Mouse (Mus musculus) limb, embryonic 13.5 days (tissue): Measurements from ENCODE around the gene Ttn. TPM values are rescaled to one million over a fixed set of nuclear protein-coding genes. Genes with fewer than 3 reads are reported as not detected.

Experiments used
- ATAC-seq: fragments of 200-750 bp; cut with Nextera tagmentation; 2 replicates; pipeline ENCODE4 v1.8.0; 2017; ENCODE audit warnings: low read depth, moderate number of reproducible peaks, moderate TSS enrichment; ENCODE audit not compliant: low FRiP score
- H3K27ac ChIP-seq: fragments of 300-500 bp; sonication (generic); 2 replicates; pipeline ENCODE4 v1.5.1; 2015; ENCODE audit warnings: inconsistent platforms, mild to moderate bottlenecking, moderate library complexity
- H3K27me3 ChIP-seq: fragments of 300-500 bp; sonication (generic); 2 replicates; pipeline ENCODE4 v1.6.1; 2015; ENCODE audit warnings: mild to moderate bottlenecking, inconsistent platforms
- H3K36me3 ChIP-seq: fragments of 300-500 bp; sonication (generic); 2 replicates; pipeline ENCODE4 v1.6.1; 2015; ENCODE audit warnings: inconsistent platforms, mild to moderate bottlenecking, moderate library complexity
- H3K4me1 ChIP-seq: fragments of 300-500 bp; sonication (generic); 2 replicates; pipeline ENCODE4 v1.6.1; 2015; ENCODE audit warnings: inconsistent platforms
- H3K4me2 ChIP-seq: fragments of 300-500 bp; sonication (generic); replicated peaks from 2 replicates; pipeline ENCODE4 v1.6.1; 2015; ENCODE audit warnings: inconsistent platforms, mild to moderate bottlenecking, moderate library complexity
- H3K4me3 ChIP-seq: fragments of 300-500 bp; sonication (generic); 2 replicates; pipeline ENCODE4 v1.5.1; 2015; ENCODE audit warnings: moderate library complexity, mild to moderate bottlenecking, inconsistent platforms
- H3K9ac ChIP-seq: fragments of 300-500 bp; sonication (generic); 2 replicates; pipeline ENCODE4 v1.6.1; 2015; ENCODE audit warnings: mild to moderate bottlenecking, inconsistent platforms
- H3K9me3 ChIP-seq: fragments of 300-500 bp; sonication (generic); 2 replicates; pipeline ENCODE4 v1.6.1; 2016; ENCODE audit warnings: inconsistent platforms
- WGBS: fragments of 180-500 bp; shearing (Covaris S2); methylation state at CpG from one replicate; pipeline ENCODE4 v1.1.7; 2015; 5-methylcytosine and 5-hydroxymethylcytosine counted together
- polyA plus RNA-seq: library from polyadenylated mRNA; unstranded; fragments of >200 nt; fragmentation: Nextera tagmentation; extraction: Ambion mirVana; gene quantifications from 2 replicates; pipeline ENCODE4 v1.2.1, GENCODE M21; 2015

Gene Ttn
- polyA plus RNA-seq, 1 experiment from 2014 or later, result 78.9 TPM

DNA sequence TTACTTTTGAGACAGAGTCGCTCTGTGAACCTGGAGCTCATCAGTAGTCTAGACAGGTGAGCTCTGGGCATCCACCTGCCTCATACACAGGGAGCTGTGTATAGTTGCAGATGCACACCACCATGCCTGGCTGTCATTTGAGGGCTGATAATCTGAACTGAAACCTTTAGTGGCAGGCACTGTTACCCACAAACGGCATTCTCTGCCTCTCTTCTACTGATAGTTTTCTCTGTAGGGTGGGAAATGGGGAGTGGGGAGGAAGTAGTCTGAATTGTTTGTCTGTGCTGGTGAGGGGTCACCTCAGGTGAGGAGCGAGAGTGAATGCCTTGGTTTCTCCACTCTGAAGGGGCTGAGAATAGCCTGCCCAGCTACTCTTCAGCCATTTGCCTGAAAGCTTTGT lies 294.7 kb downstream of the Ttn start:
- Histone ChIP-seq H3K9me3 (no peaks in the 10 kb centered on the region), H3K36me3 (peaks cover 88% of the 10 kb centered on the region), H3K4me3 (no peak overlapping the region), H3K27ac (no peak overlapping the region), H3K4me1 (no peaks in the 10 kb centered on the region), H3K4me2 (no peak overlapping the region), H3K9ac (no peak overlapping the region), H3K27me3 (no peaks in the 10 kb centered on the region)
- 77% methylated on average over 3 of the region's 3 CpGs for WGBS
- no peak for ATAC-seq

DNA sequence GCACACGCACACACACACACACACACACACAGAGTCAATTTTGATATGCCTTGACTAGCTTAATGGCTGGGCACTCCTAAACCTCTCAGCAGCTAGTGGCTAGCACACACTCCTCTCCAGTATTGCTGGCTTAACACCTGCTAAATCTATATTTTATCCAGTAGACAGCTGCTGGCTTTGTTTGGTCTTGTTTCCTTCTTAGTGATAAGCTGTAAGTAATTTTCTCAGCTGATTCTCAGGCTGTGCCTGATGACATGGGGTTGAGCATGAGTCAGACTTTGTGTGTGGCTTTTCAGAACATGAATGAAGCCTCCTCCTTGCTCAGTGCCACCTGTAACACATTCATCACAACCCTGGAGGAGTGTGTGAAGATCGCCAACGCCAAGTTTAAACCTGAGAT lies 295.4 kb downstream of the Ttn start:
- no peaks in the 10 kb centered on the region for H3K9me3 ChIP-seq
- H3K4me1 ChIP-seq, result no peaks in the 10 kb centered on the region
- H3K27me3 ChIP-seq, result no peaks in the 10 kb centered on the region
- peaks cover 88% of the 10 kb centered on the region for H3K36me3 ChIP-seq
- H3K9ac ChIP-seq, result no peak overlapping the region
- WGBS, result 93% methylated on average over 3 of the region's 3 CpGs
- H3K4me3 ChIP-seq, result no peak overlapping the region
- no peak overlapping the region for H3K4me2 ChIP-seq
- no peak for ATAC-seq
- no peak overlapping the region for H3K27ac ChIP-seq

GRCm38 (mm10) chr2:76682301-76682700 lies 300.0 kb downstream of the Ttn start:
- no peak for ATAC-seq
- Histone ChIP-seq H3K9ac (no peak overlapping the region), H3K4me3 (no peak overlapping the region), H3K4me2 (no peak overlapping the region), H3K36me3 (peaks cover 79% of the 10 kb centered on the region), H3K4me1 (0 out of 2 replicates have a peak, but pooled peaks cover 3% of the 10 kb centered on the region), H3K27ac (no peak overlapping the region), H3K27me3 (no peaks in the 10 kb centered on the region), H3K9me3 (no peaks in the 10 kb centered on the region)
- 84% methylated on average over 8 of the region's 8 CpGs for WGBS

- Histone ChIP-seq H3K9ac (peak overlapping the region; percentile 89), H3K9me3 (no peaks in the 10 kb centered on the region), H3K4me1 (peaks cover 26% of the 10 kb centered on the region), H3K4me3 (peak overlapping the region; percentile 94), H3K27ac (no peak overlapping the region), H3K36me3 (peaks cover 25% of the 10 kb centered on the region), H3K27me3 (no peaks in the 10 kb centered on the region), H3K4me2 (peak overlapping the region; percentile 72)
- 46% methylated on average over 13 of the region's 13 CpGs for WGBS
- no peak for ATAC-seq
Measured at GRCm38 (mm10) chr2:76676401-76677226, 305.7 kb downstream of the Ttn start.

GRCm38 (mm10) chr2:76675949-76676348 lies 306.4 kb downstream of the Ttn start:
- H3K9me3 ChIP-seq, result no peaks in the 10 kb centered on the region
- WGBS, result 7% methylated on average over 4 of the region's 4 CpGs
- H3K4me3 ChIP-seq, result peak overlapping the region; percentile 94
- H3K4me1 ChIP-seq, result peaks cover 32% of the 10 kb centered on the region
- no peak overlapping the region for H3K27ac ChIP-seq
- peaks cover 20% of the 10 kb centered on the region for H3K36me3 ChIP-seq
- no peak for ATAC-seq
- H3K4me2 ChIP-seq, result peak overlapping the region; percentile 72
- no peaks in the 10 kb centered on the region for H3K27me3 ChIP-seq
- H3K9ac ChIP-seq, result peak overlapping the region; percentile 89

- no peaks in the 10 kb centered on the region for H3K27me3 ChIP-seq
- under 1% methylated on average over 41 of the region's 44 CpGs for WGBS
- peak; percentile 38 for ATAC-seq
Measured at GRCm38 (mm10) chr2:76675451-76675850, 306.9 kb downstream of the Ttn start.

GRCm38 (mm10) chr2:76674725-76675427 lies 307.5 kb downstream of the Ttn start, which contains the start of gene Plekha3:
Gene Plekha3, plus strand, starts transcription at chr2:76675281.
- H3K4me1 ChIP-seq, result peaks cover 32% of the 10 kb centered on the region
- ATAC-seq, result peak; percentile 79
- 6% methylated on average over 38 of the region's 52 CpGs for WGBS

More at GRCm38 (mm10) chr2:76675451-76675850, 306.9 kb downstream of the Ttn start:
- peak overlapping the region; percentile 94 for H3K4me3 ChIP-seq
- peak overlapping the region; percentile 89 for H3K9ac ChIP-seq
- H3K36me3 ChIP-seq, result peaks cover 15% of the 10 kb centered on the region
- H3K27ac ChIP-seq, result peak overlapping the region; percentile 87
- H3K4me1 ChIP-seq, result peaks cover 32% of the 10 kb centered on the region
- H3K9me3 ChIP-seq, result no peaks in the 10 kb centered on the region
- peak overlapping the region; percentile 72 for H3K4me2 ChIP-seq

GRCm38 (mm10) chr2:76673472-76674081 lies 308.8 kb downstream of the Ttn start:
- Histone ChIP-seq H3K4me3 (peak overlapping the region; percentile 51), H3K4me1 (peaks cover 32% of the 10 kb centered on the region), H3K9ac (no peak overlapping the region), H3K27me3 (no peaks in the 10 kb centered on the region), H3K27ac (0 out of 2 replicates have a peak overlapping the region, but pooled peaks have one; percentile 88), H3K4me2 (peak overlapping the region; percentile 68), H3K9me3 (no peaks in the 10 kb centered on the region), H3K36me3 (peaks cover 8% of the 10 kb centered on the region; the same call in 1 of the 2 replicates)
- 48% methylated on average over 7 of the region's 7 CpGs for WGBS
- ATAC-seq, result no peak

More at GRCm38 (mm10) chr2:76674725-76675427, 307.5 kb downstream of the Ttn start, which contains the start of gene Plekha3:
- Histone ChIP-seq H3K4me2 (peak within 1 kb of the TSS; percentile 72), H3K27me3 (no peaks in the 10 kb centered on the region), H3K4me3 (peak within 1 kb of the TSS; percentile 94), H3K9me3 (no peaks in the 10 kb centered on the region), H3K27ac (peak within 1 kb of the TSS; percentile 87), H3K36me3 (peaks cover 10% of the 10 kb centered on the region; the same call in 1 of the 2 replicates), H3K9ac (peak within 1 kb of the TSS; percentile 89)

DNA sequence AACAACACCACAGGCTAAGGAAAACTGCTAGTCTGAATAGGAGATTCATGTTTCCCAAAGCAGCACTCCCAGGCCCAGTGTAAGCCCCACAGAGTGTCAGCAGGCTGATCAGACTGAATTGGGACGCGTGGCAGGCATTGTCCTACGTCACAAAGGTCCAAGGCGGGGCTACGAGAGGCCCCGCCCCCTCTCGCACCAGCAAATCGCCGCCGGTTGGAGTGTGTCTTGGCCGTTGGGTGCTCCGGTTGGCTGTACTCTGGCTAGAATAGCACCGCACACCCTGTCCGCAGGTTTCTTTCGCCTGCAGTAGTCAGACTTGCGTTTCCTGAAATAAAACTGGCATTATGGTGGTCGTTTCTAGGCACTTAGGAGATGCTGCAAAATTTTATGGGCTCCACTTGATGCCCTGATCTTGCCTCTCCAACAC lies 309.4 kb downstream of the Ttn start, which contains the start of gene Fkbp7:
TSS of gene Fkbp7 (minus strand) at position 151 of the 427 bp plus-strand sequence.
- no peaks in the 10 kb centered on the region for H3K9me3 ChIP-seq
- H3K4me2 ChIP-seq, result peak within 1 kb of the TSS; percentile 68
- ATAC-seq, result peak; percentile 92
- H3K27me3 ChIP-seq, result no peaks in the 10 kb centered on the region
- peak within 1 kb of the TSS; percentile 51 for H3K4me3 ChIP-seq
- WGBS, result under 1% methylated on average over 17 of the region's 17 CpGs
- H3K36me3 ChIP-seq, result peaks cover 5% of the 10 kb centered on the region; the same call in 1 of the 2 replicates
- peak within 1 kb of the TSS; percentile 88 for H3K27ac ChIP-seq
- H3K4me1 ChIP-seq, result peaks cover 32% of the 10 kb centered on the region
- H3K9ac ChIP-seq, result peak within 1 kb of the TSS; percentile 75

DNA sequence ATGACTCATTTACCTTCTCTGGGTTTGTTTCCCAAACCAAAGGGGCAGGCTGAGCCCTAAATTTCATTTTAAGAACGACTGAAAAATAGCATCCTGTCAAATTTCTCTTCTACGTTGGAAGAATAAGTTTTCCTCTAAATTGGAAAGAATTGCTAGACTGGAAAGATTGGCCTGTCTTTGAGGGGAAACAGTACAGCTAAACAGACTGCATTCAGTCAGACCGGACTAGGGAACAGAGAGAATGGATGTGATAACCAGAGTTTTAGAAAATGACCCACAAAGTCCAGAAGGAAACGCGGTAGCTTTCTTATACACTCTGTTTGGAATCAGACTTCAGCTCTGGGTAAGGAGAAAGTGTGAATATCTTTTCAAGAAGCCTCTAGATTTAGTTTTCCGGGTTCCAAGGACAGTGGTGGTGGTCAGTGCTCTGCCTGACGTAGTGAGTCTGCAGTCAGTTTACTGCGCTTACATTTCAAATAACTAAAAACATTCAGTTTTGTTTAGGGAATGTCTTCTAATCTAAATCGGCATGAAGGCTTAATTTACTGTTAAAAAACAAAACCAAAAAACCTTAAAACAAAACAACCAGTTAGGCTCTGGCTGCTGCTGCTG lies 310.1 kb downstream of the Ttn start:
- H3K4me2 ChIP-seq, result peak overlapping the region; percentile 68
- ATAC-seq, result no peak
- no peaks in the 10 kb centered on the region for H3K9me3 ChIP-seq
- 26% methylated on average over 9 of the region's 9 CpGs for WGBS
- H3K4me1 ChIP-seq, result peaks cover 29% of the 10 kb centered on the region
- H3K4me3 ChIP-seq, result peak overlapping the region; percentile 51
- no peaks in the 10 kb centered on the region for H3K27me3 ChIP-seq
- H3K27ac ChIP-seq, result peak overlapping the region; percentile 88
- H3K9ac ChIP-seq, result peak overlapping the region; percentile 75
- H3K36me3 ChIP-seq, result peaks cover 5% of the 10 kb centered on the region; the same call in 1 of the 2 replicates

GRCm38 (mm10) chr2:76671641-76672040 lies 310.7 kb downstream of the Ttn start:
- Histone ChIP-seq H3K27ac (no peak overlapping the region), H3K4me1 (peaks cover 25% of the 10 kb centered on the region), H3K4me3 (peak overlapping the region; percentile 51), H3K4me2 (peak overlapping the region; percentile 68), H3K9ac (peak overlapping the region; percentile 75), H3K36me3 (peaks cover 5% of the 10 kb centered on the region; the same call in 1 of the 2 replicates), H3K9me3 (no peaks in the 10 kb centered on the region), H3K27me3 (no peaks in the 10 kb centered on the region)
- no peak for ATAC-seq
- 79% methylated on average over 6 of the region's 6 CpGs for WGBS
